Mouse (Mus musculus) mature B cell (primary cell): ENCODE data around the gene Xaf1.

Experiments used
- in situ Hi-C: fragments of 300-500 bp; cut with MboI; formaldehyde crosslinking; loops from 2 replicates; pipeline ENCODE4 v1.14.3; 2019

Gene Xaf1

GRCm38 (mm10) chr11:72311355-72312001, 10.0 kb downstream of the Xaf1 start:
- in situ Hi-C loops = no loop called here

GRCm38 (mm10) chr11:72314151-72314895, 12.9 kb downstream of the Xaf1 start, which contains the start of gene Fbxo39:
Fbxo39 (plus strand) TSS chr11:72314444.
- in situ Hi-C loops = no loop called here

- in situ Hi-C loops = no loop called here
Measured at GRCm38 (mm10) chr11:72318026-72318425, 16.6 kb downstream of the Xaf1 start.

- in situ Hi-C loops = no loop called here
Measured at GRCm38 (mm10) chr11:72324431-72324830, 23.0 kb downstream of the Xaf1 start.

GRCm38 (mm10) chr11:72325701-72326100, 24.3 kb downstream of the Xaf1 start:
- in situ Hi-C loops = no loop called here

- in situ Hi-C loops = no loop called here
Measured at GRCm38 (mm10) chr11:72332951-72333667, 31.7 kb downstream of the Xaf1 start.

GRCm38 (mm10) chr11:72334653-72335052, 33.2 kb downstream of the Xaf1 start:
- in situ Hi-C loops = no loop called here

GRCm38 (mm10) chr11:72336726-72337125, 35.3 kb downstream of the Xaf1 start:
- in situ Hi-C loops = no loop called here

- in situ Hi-C loops = no loop called here
Measured at GRCm38 (mm10) chr11:72338437-72338871, 37.0 kb downstream of the Xaf1 start.

- in situ Hi-C loops = loop anchor here (10.0 kb wide), 1 partner anchor 225 kb away; no protein-coding TSS in a partner anchor
Measured at GRCm38 (mm10) chr11:72339716-72340115, 38.3 kb downstream of the Xaf1 start.

GRCm38 (mm10) chr11:72342549-72343237, 41.3 kb downstream of the Xaf1 start:
- in situ Hi-C loops = loop anchor here (10.0 kb wide), 1 partner anchor 222 kb away; no protein-coding TSS in a partner anchor

GRCm38 (mm10) chr11:72343238-72343625, 41.8 kb downstream of the Xaf1 start:
- in situ Hi-C loops = loop anchor here (10.0 kb wide), 1 partner anchor 222 kb away; no protein-coding TSS in a partner anchor

- in situ Hi-C loops = loop anchor here (10.0 kb wide), 1 partner anchor 221 kb away; no protein-coding TSS in a partner anchor
Measured at GRCm38 (mm10) chr11:72343904-72344303, 42.5 kb downstream of the Xaf1 start.

GRCm38 (mm10) chr11:72344486-72344885, 43.1 kb downstream of the Xaf1 start:
- in situ Hi-C loops = loop anchor here (10.0 kb wide), 1 partner anchor 220 kb away; no protein-coding TSS in a partner anchor

GRCm38 (mm10) chr11:72348563-72348962, 47.1 kb downstream of the Xaf1 start:
- in situ Hi-C loops = loop anchor here (10.0 kb wide), 1 partner anchor 216 kb away; no protein-coding TSS in a partner anchor

GRCm38 (mm10) chr11:72349016-72349415, 47.6 kb downstream of the Xaf1 start:
- in situ Hi-C loops = loop anchor here (10.0 kb wide), 1 partner anchor 216 kb away; no protein-coding TSS in a partner anchor

GRCm38 (mm10) chr11:72349652-72350051, 48.2 kb downstream of the Xaf1 start:
- in situ Hi-C loops = loop anchor here (10.0 kb wide), 1 partner anchor 215 kb away; no protein-coding TSS in a partner anchor

- in situ Hi-C loops = no loop called here
Measured at GRCm38 (mm10) chr11:72352272-72352671, 50.8 kb downstream of the Xaf1 start.

- in situ Hi-C loops = no loop called here
Measured at GRCm38 (mm10) chr11:72353186-72353585, 51.8 kb downstream of the Xaf1 start.

- in situ Hi-C loops = no loop called here
Measured at GRCm38 (mm10) chr11:72354971-72355728, 53.7 kb downstream of the Xaf1 start.
